Mouse (Mus musculus): ENCODE measurements around the gene Prkca.

DNA sequence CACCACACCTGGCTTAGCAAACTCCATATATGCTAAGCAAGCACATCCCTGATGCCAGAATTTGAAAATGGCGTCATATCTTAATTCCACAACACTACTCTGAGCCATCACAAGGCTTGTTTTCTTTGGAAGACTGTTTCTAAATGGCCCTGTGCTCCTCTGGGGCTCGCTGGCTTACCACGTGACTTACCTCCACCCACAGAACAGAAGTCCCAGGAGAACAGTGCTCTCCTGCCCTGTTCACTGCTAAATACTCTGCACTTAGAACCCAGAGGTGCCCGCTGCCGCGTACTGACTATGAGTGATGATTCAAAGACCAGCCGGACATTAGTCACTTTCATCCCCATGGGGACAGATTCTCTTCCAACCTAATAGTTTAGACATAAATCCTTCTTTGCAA is 75.9 kb downstream of the Prkca start:
- TF ChIP-seq CTCF (IDR thresholded peaks at IDR 0.05; ENCODE audit: control insufficient read depth, insufficient read depth, insufficient read length) (no peak), MYOG (IDR thresholded peaks at IDR 0.05; ENCODE audit: control insufficient read depth, extremely low read depth, insufficient read length) (no peak), CEBPB (IDR thresholded peaks at IDR 0.05; ENCODE audit: low read depth) (no peak), MYOD1 (IDR thresholded peaks at IDR 0.05; ENCODE audit: control insufficient read depth, insufficient read length, low read depth) (no peak)
